Mouse (Mus musculus) heart, postnatal 0 days (tissue): ENCODE measurements around the gene Adrm1. TPM values are rescaled to one million over a fixed set of nuclear protein-coding genes. Genes with fewer than 3 reads are reported as not detected.
A peak's percentile ranks its signal among the peaks of the same experiment; 100 is the strongest.

ENCODE experiments used
- ATAC-seq: fragments of 200-750 bp; cut with Nextera tagmentation; 2 replicates; pipeline ENCODE4 v1.8.0; 2017; ENCODE audit warnings: low read depth, moderate number of reproducible peaks, moderate library complexity; ENCODE audit not compliant: insufficient read depth
- DNase-seq: peaks from one replicate; pipeline ENCODE4 v3.0.0-alpha.2; 2016; ENCODE audit warnings: low spot score
- H3K27ac ChIP-seq: fragments of 300-500 bp; sonication (generic); 2 replicates; pipeline ENCODE4 v1.5.1; 2014; ENCODE audit warnings: low read depth, mild to moderate bottlenecking
- H3K27me3 ChIP-seq: fragments of 300-500 bp; sonication (generic); 2 replicates; pipeline ENCODE4 v1.6.1; 2014; ENCODE audit warnings: low read length, mixed read lengths; ENCODE audit not compliant: control insufficient read depth, insufficient read depth
- H3K36me3 ChIP-seq: fragments of 300-500 bp; sonication (generic); replicated peaks from 2 replicates; pipeline ENCODE4 v1.6.1; 2014; ENCODE audit warnings: low read length, mixed read lengths; ENCODE audit not compliant: control insufficient read depth, insufficient read depth
- H3K4me1 ChIP-seq: fragments of 300-500 bp; sonication (generic); 2 replicates; pipeline ENCODE4 v1.6.1; 2014; ENCODE audit warnings: antibody characterized with exemption; ENCODE audit not compliant: control insufficient read depth, insufficient read depth
- H3K4me2 ChIP-seq: fragments of 300-500 bp; sonication (generic); 2 replicates; pipeline ENCODE4 v1.6.1; 2014; ENCODE audit warnings: low read depth, mild to moderate bottlenecking, low read length, moderate library complexity
- H3K4me3 ChIP-seq: fragments of 300-500 bp; sonication (generic); 2 replicates; pipeline ENCODE4 v1.5.1; 2014; ENCODE audit warnings: low read depth, low read length
- H3K9ac ChIP-seq: fragments of 300-500 bp; sonication (generic); replicated peaks from 2 replicates; pipeline ENCODE4 v1.6.1; 2014; ENCODE audit warnings: low read depth, low read length, mixed read lengths
- H3K9me3 ChIP-seq: fragments of 300-500 bp; sonication (generic); replicated peaks from 2 replicates; pipeline ENCODE4 v1.6.1; 2016; ENCODE audit warnings: low read length; ENCODE audit not compliant: control insufficient read depth
- CTCF ChIP-seq: IDR thresholded peaks from 2 replicates; pipeline ENCODE4 v1.5.1; 2016; ENCODE audit warnings: antibody characterized with exemption, control low read depth, low read depth
- EP300 ChIP-seq: IDR thresholded peaks from 2 replicates; pipeline ENCODE4 v1.6.1; 2016; ENCODE audit warnings: antibody characterized with exemption, low read depth
- WGBS: fragments of 180-500 bp; shearing (Covaris S2); extraction: QIAGEN DNeasy Blood & Tissue Kit; methylation state at CpG from one replicate; pipeline ENCODE4 v1.1.7; 2014; 5-methylcytosine and 5-hydroxymethylcytosine counted together
- polyA plus RNA-seq: library from polyadenylated mRNA; unstranded; fragments of >200 nt; fragmentation: Nextera tagmentation; extraction: Ambion mirVana; gene quantifications from 2 replicates; pipeline ENCODE4 v1.2.1, GENCODE M21; 2015
- total RNA-seq: library from RNA; depleted of rRNA; stranded (reverse); fragments of >200 nt; gene quantifications from 2 replicates; pipeline ENCODE4 v1.2.3, GENCODE M21; 2014; ENCODE audit warnings: low replicate concordance; rRNA removed

Gene Adrm1
- total RNA-seq (74.5 and 115 TPM in 2 replicates), polyA plus RNA-seq (130 and 156 TPM in 2 replicates)

DNA sequence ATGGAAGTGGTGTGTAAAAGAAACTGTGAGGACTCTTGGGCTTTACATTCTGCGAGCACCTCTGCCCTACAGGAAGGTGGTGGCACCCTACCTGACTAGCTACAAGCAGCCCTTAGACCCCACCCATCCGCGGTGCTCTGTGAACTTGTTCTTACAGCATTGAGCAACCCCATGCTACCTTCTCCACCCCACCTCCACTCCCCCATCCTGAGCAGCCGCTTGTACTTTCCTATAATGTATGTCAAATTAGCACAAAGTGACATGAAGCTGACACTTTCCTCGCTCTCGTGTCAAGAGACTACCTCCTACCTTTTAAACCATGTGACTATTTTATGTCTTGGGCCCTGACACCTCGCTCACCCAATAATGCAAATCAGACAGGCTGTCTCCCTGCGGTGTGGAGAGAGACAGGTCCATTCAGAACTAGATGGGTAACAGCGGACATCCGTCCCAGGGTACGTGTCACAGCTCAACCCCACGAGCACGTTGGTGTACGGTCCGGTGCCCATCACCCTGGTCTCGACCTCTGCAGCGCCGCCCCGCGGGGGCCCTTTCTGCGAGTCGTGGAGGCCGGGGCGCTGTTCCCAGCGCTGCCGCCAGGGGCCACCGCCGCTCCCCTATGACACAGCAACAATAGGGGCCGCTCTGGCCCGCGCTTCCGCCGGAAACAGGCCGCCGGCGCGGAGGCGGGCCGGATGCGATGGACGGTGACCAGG, at the start of gene Adrm1:
Gene Adrm1 (plus strand): TSS at position 680 of the 716 bp plus-strand sequence.
- peaks cover 22% of the 10 kb centered on the region for H3K4me1 ChIP-seq
- H3K4me2 ChIP-seq: peak within 1 kb of the TSS; percentile 81
- H3K9me3 ChIP-seq: no peaks in the 10 kb centered on the region
- TF ChIP-seq CTCF (peak; percentile 96), EP300 (peak; percentile 87)
- 5% methylated on average over 41 of the region's 41 CpGs for WGBS
- peak within 1 kb of the TSS; percentile 96 for H3K9ac ChIP-seq
- peak within 1 kb of the TSS; percentile 89 for H3K4me3 ChIP-seq
- ATAC-seq (peak; percentile 97), DNase-seq (peak; percentile 93)
- H3K36me3 ChIP-seq: peaks cover 23% of the 10 kb centered on the region
- H3K27me3 ChIP-seq: no peaks in the 10 kb centered on the region
- H3K27ac ChIP-seq: peak within 1 kb of the TSS; percentile 97

DNA sequence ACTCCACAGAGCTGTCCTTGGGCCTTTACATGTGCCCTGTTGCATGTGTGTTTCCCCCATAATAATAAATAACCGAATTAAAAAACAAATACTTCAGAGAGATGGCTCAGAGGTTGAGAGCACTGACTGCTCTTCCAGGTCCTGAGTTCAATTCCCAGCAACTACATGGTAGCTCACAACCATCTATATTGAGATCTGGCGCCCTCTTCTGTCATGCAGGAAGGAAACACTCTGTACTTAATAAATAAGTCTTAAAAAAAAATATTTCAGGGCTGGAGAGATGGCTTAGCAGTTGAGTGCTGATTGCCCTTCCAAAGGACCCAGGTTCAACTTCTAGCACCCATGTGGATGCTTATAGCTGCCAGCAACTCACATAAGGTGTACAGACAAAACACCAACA, 47.1 kb upstream of the Adrm1 start:
- no peak overlapping the region for H3K9ac ChIP-seq
- H3K27me3 ChIP-seq: no peaks in the 10 kb centered on the region
- no peaks in the 10 kb centered on the region for H3K9me3 ChIP-seq
- TF ChIP-seq EP300: no peak
- TF ChIP-seq CTCF: peak; percentile 17; the same call in 1 of the 2 replicates
- no peak overlapping the region for H3K4me2 ChIP-seq
- 82% methylated on average over 2 of the region's 2 CpGs for WGBS
- H3K36me3 ChIP-seq: peaks cover 3% of the 10 kb centered on the region; the same call in 1 of the 2 replicates
- H3K4me3 ChIP-seq: no peak overlapping the region
- no peak overlapping the region for H3K27ac ChIP-seq
- peaks cover 24% of the 10 kb centered on the region for H3K4me1 ChIP-seq
- no peak for DNase-seq
- no peak for ATAC-seq

DNA sequence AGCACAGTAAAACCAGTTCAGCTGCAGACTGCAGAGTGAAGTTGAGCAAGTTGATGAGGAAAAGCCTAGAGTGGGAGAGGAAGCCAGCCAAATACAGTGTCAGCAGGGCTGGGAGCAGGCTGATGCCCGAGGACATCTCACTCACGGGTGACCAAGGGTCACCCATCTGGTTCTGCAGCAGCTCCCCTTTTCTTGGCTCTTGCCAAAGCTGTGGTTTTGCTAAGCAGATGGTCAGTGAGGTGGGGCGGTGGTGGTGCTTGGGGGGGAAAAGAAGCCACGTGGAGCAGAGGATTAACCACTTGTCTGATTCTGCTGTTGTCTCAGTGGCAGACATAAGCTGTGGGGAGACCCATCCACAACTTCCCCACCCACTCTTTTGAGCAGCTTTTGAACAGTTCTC, 45.1 kb upstream of the Adrm1 start:
- H3K27ac ChIP-seq: no peak overlapping the region
- H3K4me2 ChIP-seq: no peak overlapping the region
- H3K9me3 ChIP-seq: no peaks in the 10 kb centered on the region
- DNase-seq (no peak), ATAC-seq (no peak; the same call in 1 of the 2 replicates)
- H3K4me1 ChIP-seq: peaks cover 12% of the 10 kb centered on the region; the same call in 1 of the 2 replicates
- no peaks in the 10 kb centered on the region for H3K27me3 ChIP-seq
- no peak overlapping the region for H3K4me3 ChIP-seq
- no peak for TF ChIP-seq EP300
- TF ChIP-seq CTCF: no peak
- H3K36me3 ChIP-seq: peaks cover 3% of the 10 kb centered on the region; the same call in 1 of the 2 replicates
- WGBS: 20% methylated on average over 4 of the region's 4 CpGs
- no peak overlapping the region for H3K9ac ChIP-seq

DNA sequence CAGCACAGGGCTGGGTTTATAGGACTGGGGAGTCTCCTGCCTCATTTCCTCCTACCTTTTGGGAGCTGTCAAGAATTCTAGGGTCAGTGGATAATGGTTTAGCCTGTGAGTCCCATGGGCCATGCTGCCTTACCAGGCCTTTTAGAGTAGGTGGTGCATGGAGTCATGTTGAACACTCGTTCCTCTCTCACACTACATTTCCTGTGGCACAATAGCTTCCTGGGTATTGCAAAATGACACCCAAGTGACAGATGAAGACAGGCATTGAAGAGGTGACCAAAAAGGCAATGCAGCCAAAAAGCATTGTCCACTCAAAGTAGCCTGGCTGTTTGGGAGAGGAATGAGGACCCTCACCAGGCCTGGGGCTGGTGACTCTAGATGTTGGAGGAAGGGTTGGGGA, 43.6 kb upstream of the Adrm1 start:
- no peak overlapping the region for H3K27ac ChIP-seq
- no peak overlapping the region for H3K4me2 ChIP-seq
- H3K4me3 ChIP-seq: no peak overlapping the region
- no peaks in the 10 kb centered on the region for H3K27me3 ChIP-seq
- 50% methylated on average over 1 of the region's 1 CpGs for WGBS
- no peak for DNase-seq
- ATAC-seq: no peak
- no peak overlapping the region for H3K9ac ChIP-seq
- no peaks in the 10 kb centered on the region for H3K9me3 ChIP-seq
- TF ChIP-seq EP300: no peak
- no peak for TF ChIP-seq CTCF
- peaks cover 12% of the 10 kb centered on the region; the same call in 1 of the 2 replicates for H3K4me1 ChIP-seq
- H3K36me3 ChIP-seq: peaks cover 3% of the 10 kb centered on the region; the same call in 1 of the 2 replicates

DNA sequence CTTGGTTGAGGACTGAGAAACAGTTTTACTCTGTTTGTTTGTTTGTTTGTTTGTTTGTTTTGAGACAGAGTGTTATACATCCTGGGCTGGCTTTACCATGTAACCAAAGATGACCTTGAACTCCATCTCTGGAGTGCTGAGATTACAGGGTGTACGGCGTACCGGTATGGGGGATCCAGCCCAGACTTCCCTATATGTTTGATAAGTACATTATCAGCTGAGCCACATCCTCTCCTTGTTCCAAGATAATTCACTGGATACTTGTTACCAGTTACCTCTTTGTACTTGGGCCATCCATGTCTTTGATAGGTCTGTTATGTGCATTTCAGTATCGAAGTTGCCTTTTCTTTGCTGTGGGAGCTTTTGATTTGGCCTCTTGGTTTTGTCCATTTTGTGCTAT, 38.1 kb upstream of the Adrm1 start:
- no peak overlapping the region for H3K9ac ChIP-seq
- H3K27me3 ChIP-seq: no peaks in the 10 kb centered on the region
- DNase-seq (no peak), ATAC-seq (no peak)
- peaks cover 10% of the 10 kb centered on the region for H3K36me3 ChIP-seq
- 61% methylated on average over 4 of the region's 4 CpGs for WGBS
- no peak overlapping the region for H3K27ac ChIP-seq
- no peak overlapping the region for H3K4me3 ChIP-seq
- H3K9me3 ChIP-seq: no peaks in the 10 kb centered on the region
- no peak for TF ChIP-seq EP300
- no peak for TF ChIP-seq CTCF
- H3K4me1 ChIP-seq: peaks cover 5% of the 10 kb centered on the region; the same call in 1 of the 2 replicates
- no peak overlapping the region for H3K4me2 ChIP-seq
